Mouse (Mus musculus) liver, adult (tissue): ENCODE measurements around the gene Tsc1.

Source experiments
- GATA4 ChIP-seq: IDR thresholded peaks from 2 replicates; pipeline ENCODE4 v1.6.1; 2014; ENCODE audit warnings: mild to moderate bottlenecking, low read length; ENCODE audit not compliant: insufficient replicate concordance

Tsc1 gene

DNA sequence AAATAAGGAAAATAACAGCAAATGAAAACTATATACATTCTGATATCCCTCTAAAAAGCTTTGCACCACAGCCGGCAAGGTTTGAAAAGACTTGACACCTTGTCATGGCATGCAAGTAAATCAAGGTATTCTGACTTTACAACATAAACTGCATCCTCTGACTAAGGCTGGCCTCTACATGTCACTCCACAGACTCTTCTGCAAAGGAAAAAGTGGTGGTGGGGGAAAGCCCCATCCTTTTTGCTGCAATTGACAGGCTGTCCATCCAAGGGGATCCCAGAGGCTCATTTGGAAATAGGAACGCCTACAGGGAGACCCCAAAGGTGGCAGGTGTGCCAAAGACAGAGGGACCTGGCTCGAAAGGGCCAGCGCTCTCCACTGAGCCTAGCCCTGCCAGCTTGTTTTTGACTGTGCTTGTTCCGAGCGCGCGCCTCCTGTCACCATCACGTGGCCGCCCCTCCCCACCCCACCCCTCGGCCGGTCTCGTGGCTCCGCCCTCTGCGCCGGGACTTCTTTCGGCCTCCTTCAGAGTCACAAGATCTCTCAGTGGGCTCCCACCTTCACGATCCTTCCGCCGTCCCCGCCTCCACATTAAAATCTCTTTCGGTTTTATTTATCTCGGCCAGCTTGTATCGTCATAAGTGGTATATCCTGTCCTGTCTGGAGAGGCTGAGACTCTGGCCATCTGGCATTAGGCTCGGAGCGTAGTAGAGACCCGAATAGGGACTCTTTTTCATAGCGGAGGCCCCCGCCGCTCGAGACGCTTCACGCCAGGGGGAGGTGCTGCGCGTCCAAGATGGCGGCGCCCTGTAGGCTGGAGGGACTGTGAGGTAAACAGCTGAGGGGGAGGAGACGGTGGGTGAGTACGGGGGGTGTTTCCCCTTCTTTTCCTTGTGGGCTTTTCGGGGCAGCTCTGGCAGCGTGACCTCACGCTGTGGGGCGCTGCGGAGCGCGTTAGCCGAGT, at the start of gene Tsc1:
Tsc1 (plus strand) TSS at position 768 of the 964 bp plus-strand sequence.
- TF ChIP-seq GATA4 = no peak

DNA sequence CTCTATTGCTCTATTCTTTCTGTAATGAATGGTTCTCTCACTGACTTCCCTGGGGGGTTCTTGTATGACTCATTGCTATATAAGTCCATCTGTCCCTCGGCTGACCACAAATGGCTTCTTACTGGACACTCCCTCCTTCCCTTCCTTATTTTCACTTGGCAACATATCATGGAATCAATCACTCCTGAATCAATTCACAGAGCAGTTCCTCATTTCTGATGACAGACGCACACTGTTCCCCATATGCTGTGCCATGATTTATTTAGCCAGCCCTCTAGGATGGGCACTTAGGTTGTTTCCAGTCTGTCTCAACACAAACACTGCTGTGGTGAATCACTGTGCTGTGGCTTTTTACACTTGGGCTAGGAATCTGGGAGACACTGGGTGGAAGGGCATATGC, 49.5 kb upstream of the Tsc1 start:
- TF ChIP-seq GATA4 = no peak

DNA sequence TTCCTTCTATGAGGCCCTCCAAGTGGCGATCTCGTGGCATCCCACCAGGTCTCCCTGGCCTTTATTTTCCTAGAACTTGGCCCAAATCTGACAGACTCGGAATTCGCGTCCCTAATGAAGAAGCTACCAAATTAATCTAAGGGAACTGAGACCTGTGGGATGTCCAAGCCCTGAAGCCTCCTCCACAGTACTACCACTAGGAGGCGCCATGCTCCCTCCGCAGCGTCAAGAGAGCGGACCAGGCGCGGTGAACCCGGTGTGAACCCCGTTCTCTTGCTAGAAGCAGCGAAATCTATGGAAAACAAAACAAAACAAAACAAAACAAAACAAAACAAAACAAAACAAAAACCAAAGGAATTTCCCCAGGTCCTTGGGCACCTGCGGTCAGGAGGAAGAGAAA, 48.2 kb upstream of the Tsc1 start:
- no peak for TF ChIP-seq GATA4

DNA sequence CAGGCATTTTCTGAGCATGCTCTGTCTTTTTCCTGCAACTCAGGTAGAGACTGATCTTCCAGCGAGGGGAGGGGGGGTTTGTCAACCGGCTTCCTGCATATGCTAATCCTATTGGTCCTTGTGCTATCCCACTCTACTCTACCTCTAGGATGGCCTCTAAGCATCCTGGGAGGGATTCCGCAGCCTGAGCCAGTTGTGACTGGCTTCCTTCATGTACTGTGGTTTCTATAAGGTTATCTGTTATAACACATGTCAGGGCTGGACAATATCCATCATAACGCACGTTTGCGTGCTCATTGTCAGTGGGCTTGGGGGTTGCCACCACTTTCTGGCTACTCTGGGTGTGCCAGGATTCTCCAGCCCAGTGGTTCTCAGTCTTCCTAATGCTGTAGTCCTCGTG, 45.0 kb upstream of the Tsc1 start:
- TF ChIP-seq GATA4 = no peak

DNA sequence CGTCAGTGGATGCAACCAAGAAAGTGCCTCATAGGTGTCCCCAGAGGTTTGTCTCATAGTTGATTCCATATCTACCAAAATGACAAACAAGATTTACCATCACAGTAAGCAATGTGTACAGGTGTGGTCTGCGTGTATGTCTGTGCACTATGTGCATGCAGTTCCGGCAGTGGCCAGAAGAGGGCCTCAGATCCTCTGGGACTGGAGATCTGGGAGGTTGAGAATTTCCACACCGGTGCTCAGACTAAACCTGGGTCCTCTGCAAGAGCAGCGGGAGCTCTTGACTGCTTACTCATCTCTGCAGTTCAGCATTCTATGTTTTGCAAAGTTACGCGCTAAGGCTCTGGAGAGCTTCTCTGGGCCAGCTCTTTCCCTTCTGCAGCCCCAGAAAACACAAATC, 44.0 kb upstream of the Tsc1 start:
- TF ChIP-seq GATA4 = no peak

DNA sequence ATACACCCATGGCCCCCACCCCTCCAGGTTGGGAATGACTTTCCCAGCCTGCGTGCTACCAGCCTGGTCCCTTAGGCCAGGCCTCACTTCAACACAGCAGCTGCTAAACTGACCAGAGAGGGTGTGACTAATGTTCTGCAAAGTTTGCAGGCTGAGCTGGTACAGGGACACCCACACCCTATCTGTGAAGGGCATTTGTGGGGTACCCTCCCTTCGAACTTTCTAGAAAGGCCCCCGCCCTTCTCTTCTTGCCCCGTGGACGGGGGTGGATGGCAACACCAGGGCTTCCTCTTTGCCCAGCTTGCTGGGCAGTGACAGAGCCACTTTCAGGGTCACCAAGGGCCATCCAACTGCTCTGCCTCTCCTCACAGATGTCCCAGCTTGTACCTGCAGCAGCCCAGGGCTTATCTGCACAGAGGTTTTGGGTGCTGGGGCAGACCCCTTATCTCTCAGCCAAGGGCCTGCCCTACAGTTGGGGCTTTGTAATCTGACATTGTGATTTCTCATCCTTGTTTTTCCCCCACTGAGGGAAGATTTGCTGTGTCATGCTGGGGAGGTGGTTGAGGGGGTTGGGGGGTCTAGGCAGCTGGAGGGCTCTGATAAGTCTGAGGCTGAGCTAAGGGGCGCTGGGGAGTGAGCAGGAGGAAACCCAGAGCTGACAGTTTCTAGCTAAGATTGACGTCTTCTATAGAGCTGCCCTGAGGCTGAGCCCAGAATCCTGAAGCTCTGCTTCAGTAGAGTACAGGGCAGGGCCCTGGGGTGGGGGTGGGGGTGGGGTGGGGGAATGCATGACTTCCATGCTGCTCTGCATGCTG, 43.1 kb upstream of the Tsc1 start:
- TF ChIP-seq GATA4 = no peak

DNA sequence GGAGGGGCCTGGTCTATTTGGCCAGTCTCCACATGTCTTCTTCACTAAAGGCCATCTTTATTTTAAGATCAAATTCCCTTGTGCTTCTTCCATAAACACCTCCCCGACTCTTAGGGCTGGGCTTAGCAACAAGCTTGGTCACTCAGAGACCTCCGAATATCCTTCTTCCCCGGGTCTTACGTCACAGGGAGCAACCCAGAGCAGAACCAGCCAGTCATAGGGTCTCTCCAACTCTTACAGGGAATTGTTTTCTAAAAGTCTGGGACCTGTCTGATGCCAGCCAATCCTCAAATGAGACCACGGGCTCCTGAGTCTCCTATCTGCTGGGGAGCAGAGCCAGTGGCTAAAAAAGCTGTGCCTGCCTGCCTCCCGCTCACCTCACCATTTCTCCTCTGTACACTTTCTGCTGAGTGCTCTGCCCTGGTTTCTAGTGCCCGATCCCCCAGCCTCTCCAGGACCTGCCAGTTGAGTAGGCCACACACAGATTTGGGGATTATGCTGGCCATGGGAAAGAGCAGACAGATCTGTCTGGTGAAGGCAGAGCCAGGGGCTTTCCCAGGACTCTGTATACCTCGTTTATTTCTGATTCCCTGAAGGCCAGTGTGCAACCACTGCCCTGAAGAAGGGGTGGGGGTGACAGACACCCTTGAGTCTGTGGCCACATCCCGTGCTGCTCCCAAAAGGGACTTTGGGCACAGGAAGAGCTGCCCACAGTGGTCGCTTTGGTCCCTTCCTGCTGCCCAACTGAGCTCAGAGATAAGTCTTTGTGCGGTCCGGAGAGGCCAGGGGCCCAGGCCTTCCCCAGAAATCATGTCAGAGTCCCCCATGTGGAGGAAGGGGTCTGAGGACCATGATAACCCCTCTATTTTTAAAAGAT, 42.1 kb upstream of the Tsc1 start:
- no peak for TF ChIP-seq GATA4

DNA sequence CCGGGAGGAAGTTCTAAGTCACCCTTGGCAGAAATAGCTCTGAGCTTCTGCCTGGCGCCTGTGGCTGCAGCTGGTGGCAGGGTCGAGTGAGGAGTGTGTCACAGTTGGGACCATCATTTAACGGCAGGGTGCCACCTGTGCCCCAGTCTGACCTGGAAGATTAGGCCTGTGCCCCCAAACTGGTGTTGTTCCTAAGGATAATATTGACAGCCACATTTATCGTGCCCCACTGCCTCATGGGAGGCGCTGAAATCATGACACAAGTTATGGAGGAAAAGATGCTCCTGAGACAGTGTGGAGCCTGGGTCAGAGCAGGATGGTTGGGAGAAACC, 41.5 kb upstream of the Tsc1 start:
- TF ChIP-seq GATA4 = no peak

DNA sequence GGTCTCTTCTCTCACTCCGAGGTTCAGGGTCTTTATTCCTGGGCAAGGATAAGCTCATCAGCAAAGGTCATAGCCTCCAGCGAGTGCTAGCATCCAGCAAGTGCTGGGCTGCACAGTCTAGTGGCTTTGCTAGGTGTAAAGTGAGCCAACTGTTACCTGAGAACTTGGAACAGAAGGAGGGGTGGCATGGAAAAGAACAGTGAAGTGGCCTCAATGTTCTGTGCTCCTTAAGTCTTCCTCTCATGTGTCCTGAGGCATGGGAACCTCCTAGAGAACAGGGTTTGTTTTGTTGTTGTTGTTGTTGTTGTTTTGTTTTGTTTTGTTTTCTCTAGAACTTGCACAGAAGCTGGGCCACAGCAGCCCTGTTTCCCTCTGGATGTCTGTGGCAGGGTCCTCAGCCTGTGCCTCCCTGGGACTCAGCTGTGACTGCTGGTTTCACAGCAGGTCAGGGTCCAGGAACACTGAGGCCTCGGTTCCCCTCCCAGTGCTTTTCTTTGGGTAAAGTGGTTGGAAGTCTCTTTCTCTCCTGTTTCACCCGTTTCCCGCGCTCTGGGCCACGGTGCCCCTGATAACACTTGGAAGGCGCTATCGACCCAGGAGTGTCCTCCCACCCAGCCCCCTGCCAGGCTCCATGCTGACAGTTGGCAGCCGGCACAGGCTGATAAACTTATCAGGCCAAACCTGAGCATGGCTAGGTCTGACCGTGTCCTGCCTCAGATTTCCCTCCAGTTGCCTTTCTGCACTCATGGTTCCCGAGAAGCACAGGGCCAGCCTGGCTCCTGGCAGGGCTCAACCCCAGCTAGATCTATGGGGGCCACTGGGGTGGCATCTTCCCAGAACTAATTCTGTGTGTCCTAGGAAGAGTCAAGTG, 39.1 kb upstream of the Tsc1 start:
- no peak for TF ChIP-seq GATA4

DNA sequence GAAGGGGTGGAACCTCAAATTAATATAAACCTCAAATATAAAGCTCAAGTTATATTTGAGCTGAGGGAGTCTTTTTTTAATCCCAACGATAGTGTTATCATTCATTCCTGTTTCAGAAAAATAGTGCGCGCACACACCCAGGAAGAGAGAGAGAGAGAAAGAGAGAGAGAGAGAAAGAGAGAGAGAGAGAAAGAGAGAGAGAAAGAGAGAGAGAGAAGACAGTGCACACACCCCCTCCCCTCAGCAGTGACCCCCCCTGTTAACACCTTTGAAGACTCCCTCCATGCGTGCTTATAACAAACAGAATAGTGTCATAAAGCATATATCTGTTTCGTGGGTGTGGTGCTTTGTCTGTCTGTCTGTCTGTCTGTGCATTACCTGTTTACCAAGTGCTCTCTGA, 37.5 kb upstream of the Tsc1 start:
- TF ChIP-seq GATA4 = no peak

DNA sequence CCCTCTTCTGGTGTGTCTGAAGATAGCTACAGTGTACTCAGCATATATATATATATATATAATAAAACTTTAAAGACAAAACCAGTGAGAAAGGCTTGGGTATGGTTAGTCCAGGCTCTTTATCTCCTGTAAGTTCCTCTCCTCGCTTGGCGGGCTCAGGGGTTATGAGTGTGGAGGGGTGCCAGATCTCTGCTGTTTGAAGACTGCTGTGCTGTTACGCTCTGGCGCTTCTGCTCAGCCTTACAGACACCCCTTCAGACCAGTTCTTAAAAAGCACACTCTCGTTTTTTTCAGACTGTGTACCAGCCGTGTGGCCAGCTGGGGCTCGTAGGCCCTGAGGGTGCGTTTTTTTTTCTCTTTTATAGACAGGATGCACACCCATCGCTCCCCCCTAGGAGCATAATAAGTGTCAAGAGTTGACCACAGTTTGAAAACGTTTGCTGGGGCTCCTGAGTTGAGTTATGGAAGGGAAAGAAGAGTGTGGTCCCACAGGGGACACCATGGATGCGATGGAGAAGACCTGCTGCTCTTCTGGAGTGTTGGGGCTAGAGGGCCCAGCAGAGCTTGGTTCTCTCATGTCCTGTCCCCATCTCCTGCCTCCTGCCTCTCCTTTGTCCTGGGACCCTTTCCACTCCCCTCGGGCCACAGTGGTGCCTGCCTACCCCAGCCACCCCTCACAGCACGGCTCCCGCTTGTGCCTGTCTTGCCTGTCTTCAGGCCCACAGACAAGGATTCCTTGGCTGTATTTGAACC, 35.1 kb upstream of the Tsc1 start:
- TF ChIP-seq GATA4 = no peak

DNA sequence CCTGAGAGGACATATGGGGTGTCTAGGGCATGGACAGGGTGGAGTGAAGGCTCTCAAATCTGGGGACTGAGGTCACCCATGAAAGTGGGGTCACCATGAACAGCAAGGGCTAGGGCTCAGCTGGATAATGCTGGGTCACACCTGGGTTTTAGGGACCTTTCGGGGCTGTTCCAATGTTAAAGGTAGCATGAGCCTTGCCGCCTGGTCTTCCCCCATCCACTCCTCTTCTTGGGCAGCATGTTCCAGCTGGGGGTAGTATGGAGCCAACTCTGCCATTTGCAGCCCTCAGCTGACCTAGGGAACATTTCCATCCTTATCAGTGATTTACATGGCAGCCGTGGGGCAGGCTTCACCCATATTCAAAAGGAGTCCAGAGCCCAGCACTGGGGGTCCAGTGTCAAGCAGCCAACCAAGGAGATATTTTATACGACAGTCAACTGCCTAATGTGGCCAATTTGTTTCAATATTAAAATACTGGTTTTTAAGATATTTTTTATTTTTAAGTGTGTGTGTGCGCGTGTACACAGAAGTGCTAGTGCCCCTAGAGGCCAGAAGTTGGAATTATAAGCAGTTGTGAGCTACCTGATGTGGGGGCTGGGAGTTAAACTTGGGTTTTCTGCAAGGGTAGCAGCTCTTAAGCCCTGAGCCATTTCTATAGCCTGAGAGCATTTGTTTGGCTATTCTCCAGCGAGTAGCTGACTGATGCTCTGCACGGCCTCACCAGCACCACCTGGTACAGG, 34.3 kb upstream of the Tsc1 start:
- no peak for TF ChIP-seq GATA4
